Mouse (Mus musculus): ENCODE measurements around the gene Susd5. TPM values are rescaled to one million over a fixed set of nuclear protein-coding genes. Genes with fewer than 3 reads are reported as not detected.
"Not testable (repeated sequence)": the region's sequence is repeated elsewhere in the genome, so short reads cannot be mapped to it uniquely, and the experiment has no call there.

Susd5 gene
- polyA plus RNA-seq, 1 experiment from 2014 or later = 0.51 TPM

DNA sequence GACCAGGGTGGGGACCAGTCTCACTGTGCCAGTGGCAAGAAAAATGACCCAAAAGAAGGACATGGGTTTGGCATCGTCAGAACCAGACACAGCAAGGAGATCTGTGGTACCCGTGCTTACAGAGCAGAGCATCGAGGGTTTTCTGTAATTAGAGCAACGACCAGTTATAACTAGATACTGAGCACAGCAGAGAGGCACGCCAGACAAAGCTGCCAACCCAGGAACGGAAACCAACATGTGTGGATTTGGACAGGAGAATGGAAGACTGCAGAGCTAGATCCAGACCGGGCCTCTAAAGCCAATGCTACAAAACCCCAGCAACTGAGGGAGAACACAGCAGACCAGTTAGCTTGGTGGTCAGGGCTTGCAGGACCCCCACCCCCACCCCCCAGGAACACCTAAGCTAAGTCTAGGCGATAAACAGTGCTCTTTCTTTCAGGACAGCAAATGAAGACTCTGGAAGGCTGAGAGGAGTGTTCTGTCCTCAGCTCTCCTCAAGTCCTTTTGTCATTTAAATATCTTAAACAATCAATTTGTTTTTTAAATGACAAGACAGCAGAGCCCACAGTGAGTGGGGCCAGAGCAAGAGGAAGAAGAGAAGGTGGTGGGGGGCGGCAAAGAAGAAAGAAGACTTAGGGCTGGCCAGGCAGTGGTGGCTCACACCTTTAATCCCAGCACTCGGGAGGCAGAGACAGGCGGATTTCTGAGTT is 30.3 kb downstream of the Susd5 start:
- Histone ChIP-seq H3K4me2 (no peak overlapping the region), H3K27ac (no peak overlapping the region), H3K9me3 (no peaks in the 10 kb centered on the region), H3K36me3 (replicated peaks) (no peaks in the 10 kb centered on the region), H3K9ac (no peak overlapping the region), H3K4me3 (replicated peaks) (no peak overlapping the region), H3K4me1 (no peaks in the 10 kb centered on the region), H3K27me3 (no peaks in the 10 kb centered on the region)
- 82% methylated on average over 11 of the region's 11 CpGs for WGBS
- ATAC-seq (ENCODE audit: low FRiP score) = no peak

DNA sequence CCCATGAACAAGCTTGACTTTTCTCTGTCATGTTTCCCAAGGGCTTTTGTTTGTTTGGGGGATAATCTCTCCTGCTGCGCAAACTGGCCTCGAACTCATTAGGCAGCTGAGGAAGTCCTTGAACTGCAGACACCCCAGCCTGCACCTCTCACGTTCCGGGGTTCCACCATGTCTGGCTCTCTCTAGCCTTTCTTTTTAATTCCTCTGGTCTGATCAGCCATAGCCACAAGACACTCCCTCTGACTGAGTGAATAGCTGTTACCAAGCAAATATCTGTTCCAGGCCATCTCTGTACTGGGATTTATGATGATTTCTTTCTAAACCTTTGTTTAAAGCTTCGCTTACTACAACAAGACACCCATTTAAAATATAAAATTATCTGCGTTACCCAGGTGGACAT is 31.9 kb downstream of the Susd5 start:
- not testable (repeated sequence) for H3K27ac ChIP-seq; ATAC-seq (ENCODE audit: low FRiP score); H3K4me2 ChIP-seq; H3K36me3 ChIP-seq (replicated peaks); H3K4me1 ChIP-seq; H3K27me3 ChIP-seq; H3K9ac ChIP-seq; H3K4me3 ChIP-seq (replicated peaks); H3K9me3 ChIP-seq
- WGBS = 83% methylated on average over 6 of the region's 6 CpGs

DNA sequence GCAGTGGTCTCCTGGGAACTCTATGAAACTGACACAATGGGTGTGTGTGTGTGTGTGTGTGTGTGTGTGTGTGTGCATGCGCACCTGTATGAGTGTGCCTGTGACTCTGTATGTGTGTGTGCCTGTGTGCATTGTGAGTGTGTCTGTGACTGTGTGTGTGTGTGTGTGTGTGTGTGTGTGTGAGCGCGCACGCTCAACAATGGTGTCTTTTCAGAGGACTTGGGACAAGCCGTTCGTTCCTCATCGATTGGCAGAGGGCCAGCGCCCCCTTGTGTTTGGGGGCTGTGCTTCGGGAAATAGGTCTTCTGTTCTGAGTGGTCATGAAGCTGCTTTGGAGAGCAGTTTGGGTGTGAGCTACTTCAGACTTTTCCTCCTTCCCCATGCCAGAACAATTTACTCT is 35.2 kb downstream of the Susd5 start:
- H3K4me3 ChIP-seq (replicated peaks); H3K27me3 ChIP-seq; H3K4me1 ChIP-seq; H3K36me3 ChIP-seq (replicated peaks); H3K9ac ChIP-seq; H3K27ac ChIP-seq; H3K9me3 ChIP-seq; H3K4me2 ChIP-seq: not testable (repeated sequence)
- peak; percentile 60; the same call in 1 of the 2 replicates for ATAC-seq (ENCODE audit: low FRiP score)
- 18% methylated on average over 9 of the region's 9 CpGs for WGBS

DNA sequence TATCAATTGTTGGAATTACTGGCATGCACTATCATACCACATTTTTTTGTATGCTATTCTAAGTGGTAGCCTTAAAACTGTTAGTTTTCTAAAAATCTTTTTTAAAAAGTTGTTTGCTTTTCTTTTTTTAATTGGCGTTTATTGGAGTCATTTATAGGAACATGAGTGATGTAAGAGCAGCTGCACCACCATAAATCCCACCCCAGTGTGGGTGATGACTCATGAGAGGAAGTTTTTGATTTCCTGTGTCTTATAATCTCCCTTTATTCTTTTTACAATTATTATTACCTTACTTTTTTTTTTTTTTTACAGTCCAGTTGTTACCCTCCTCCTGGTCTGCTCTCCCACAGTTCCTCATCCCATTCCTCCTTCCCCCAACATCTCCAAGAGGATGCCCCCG is 37.9 kb downstream of the Susd5 start:
- Histone ChIP-seq H3K4me1 (no peaks in the 10 kb centered on the region), H3K4me3 (replicated peaks) (no peak overlapping the region), H3K4me2 (no peak overlapping the region), H3K9ac (no peak overlapping the region), H3K27me3 (no peaks in the 10 kb centered on the region), H3K9me3 (no peaks in the 10 kb centered on the region), H3K36me3 (replicated peaks) (no peaks in the 10 kb centered on the region), H3K27ac (no peak overlapping the region)
- WGBS = 94% methylated on average over 2 of the region's 2 CpGs
- no peak for ATAC-seq (ENCODE audit: low FRiP score)

GRCm38 (mm10) chr9:114098716-114099302 is 41.9 kb downstream of the Susd5 start:
- Histone ChIP-seq H3K27me3 (no peaks in the 10 kb centered on the region), H3K27ac (no peak overlapping the region), H3K36me3 (replicated peaks) (no peaks in the 10 kb centered on the region), H3K4me1 (no peaks in the 10 kb centered on the region), H3K4me2 (no peak overlapping the region), H3K4me3 (replicated peaks) (no peak overlapping the region), H3K9me3 (no peaks in the 10 kb centered on the region), H3K9ac (no peak overlapping the region)
- 84% methylated on average over 9 of the region's 9 CpGs for WGBS
- ATAC-seq (ENCODE audit: low FRiP score) = no peak

DNA sequence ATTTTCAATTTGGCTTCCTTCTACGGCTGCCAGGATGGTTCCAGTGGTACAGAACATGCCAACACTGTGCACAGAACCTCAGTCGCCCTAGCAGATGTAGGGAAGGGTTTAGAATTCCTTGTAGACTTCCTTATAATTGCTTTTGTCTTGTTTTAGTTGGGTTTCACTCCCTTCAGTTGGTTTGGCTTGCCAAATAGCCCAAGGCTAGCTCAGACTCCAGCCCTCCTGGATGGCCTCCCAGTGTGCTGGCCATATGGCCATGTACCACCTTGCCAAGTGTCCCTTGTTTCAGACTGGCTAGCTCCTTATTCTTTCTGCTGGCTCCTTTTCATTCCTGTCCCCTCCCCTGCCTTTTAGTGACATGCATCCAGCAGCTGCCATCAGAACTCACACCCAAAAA is 53.3 kb downstream of the Susd5 start:
- no peak overlapping the region for H3K4me3 ChIP-seq (replicated peaks)
- no peak overlapping the region for H3K4me2 ChIP-seq
- H3K4me1 ChIP-seq = no peaks in the 10 kb centered on the region
- no peak overlapping the region for H3K27ac ChIP-seq
- H3K9me3 ChIP-seq = no peaks in the 10 kb centered on the region
- H3K27me3 ChIP-seq = no peaks in the 10 kb centered on the region
- ATAC-seq (ENCODE audit: low FRiP score) = no peak
- WGBS = 72% methylated on average over 2 of the region's 2 CpGs
- no peak overlapping the region for H3K9ac ChIP-seq
- no peaks in the 10 kb centered on the region for H3K36me3 ChIP-seq (replicated peaks)

DNA sequence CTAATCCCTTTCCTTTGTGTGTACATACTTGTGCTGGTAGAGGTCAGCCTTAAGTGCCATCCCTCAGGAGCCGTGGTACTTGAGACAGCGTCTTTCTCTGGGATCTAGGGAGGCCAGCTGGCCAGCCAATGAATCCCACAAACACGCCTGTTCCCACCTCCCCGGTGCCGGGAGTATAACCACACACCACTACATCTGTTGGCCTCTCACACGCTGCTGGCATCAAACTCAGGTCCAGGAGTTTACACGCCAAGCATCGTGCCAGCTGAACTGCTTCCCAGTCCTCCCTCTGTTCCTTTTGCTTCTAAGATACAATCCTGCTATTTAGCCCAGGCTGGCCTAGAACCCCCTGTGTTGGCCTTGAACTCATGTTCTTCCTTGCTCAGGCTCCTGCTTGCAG is 54.2 kb downstream of the Susd5 start:
- Histone ChIP-seq H3K4me3 (replicated peaks) (no peak overlapping the region), H3K27ac (no peak overlapping the region), H3K36me3 (replicated peaks) (no peaks in the 10 kb centered on the region), H3K4me2 (no peak overlapping the region), H3K9me3 (no peaks in the 10 kb centered on the region), H3K9ac (no peak overlapping the region), H3K27me3 (no peaks in the 10 kb centered on the region), H3K4me1 (no peaks in the 10 kb centered on the region)
- no peak for ATAC-seq (ENCODE audit: low FRiP score)
- 91% methylated on average over 8 of the region's 8 CpGs for WGBS

DNA sequence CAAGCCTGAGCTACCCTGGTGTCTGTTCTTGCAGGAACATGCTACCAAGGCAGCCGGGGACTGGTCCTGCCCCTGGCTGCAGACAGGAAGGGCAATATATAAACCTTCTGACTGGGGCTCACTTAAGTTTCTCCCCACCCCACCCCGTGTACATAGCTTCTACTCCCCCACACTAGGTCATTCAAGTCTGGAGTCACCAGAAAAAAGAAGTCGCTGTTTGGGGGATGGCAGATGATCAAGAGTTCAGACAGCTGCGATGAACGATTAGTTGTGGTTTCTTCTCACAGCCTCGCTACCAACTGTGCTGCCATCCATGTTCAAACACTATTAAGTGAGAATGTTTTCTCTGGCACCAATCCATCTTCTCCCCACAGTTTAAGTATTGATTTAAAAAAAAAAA is 55.3 kb downstream of the Susd5 start:
- H3K36me3 ChIP-seq (replicated peaks) = no peaks in the 10 kb centered on the region
- ATAC-seq (ENCODE audit: low FRiP score) = no peak
- no peak overlapping the region for H3K4me3 ChIP-seq (replicated peaks)
- no peaks in the 10 kb centered on the region for H3K27me3 ChIP-seq
- H3K4me2 ChIP-seq = no peak overlapping the region
- H3K9ac ChIP-seq = no peak overlapping the region
- 79% methylated on average over 6 of the region's 6 CpGs for WGBS
- H3K27ac ChIP-seq = no peak overlapping the region
- H3K9me3 ChIP-seq = no peaks in the 10 kb centered on the region
- H3K4me1 ChIP-seq = no peaks in the 10 kb centered on the region

DNA sequence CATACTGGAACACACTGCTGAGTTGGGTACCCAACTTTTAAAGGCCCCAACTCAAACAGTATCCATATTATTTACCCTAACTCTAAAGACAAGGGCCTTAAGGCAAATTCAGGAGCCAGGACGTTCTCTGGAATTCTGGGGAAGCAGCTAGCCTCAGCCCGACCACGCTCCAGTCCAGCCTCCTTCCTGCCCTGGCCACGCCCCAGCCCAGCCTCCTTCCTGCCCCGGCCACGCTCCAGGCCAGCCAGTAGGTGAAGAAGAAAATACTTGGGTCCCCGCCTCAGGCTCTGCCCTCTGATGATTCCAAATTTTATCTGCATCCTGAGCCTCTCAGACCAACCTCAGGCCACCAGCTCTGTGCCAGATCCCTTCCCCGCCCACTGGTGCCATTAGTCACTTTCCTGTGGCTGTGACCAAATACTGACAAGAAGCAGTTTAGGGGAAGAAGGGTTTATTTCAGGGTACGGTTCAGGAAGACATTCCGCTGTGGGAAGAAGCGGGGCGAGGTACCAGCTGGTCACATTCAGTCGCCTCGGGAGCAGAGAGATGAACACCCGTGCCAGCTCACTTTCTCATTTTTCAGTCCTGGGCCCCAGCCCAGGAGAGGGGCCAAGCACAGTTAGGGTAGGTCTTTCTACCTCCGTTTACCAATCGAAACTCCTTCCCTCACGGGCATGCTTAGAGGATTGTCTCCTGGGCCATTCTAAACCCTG is 57.1 kb downstream of the Susd5 start:
- 86% methylated on average over 18 of the region's 18 CpGs for WGBS
- no peaks in the 10 kb centered on the region for H3K27me3 ChIP-seq

GRCm38 (mm10) chr9:114116672-114117071 is 59.7 kb downstream of the Susd5 start:
- H3K27ac ChIP-seq; H3K36me3 ChIP-seq (replicated peaks); ATAC-seq (ENCODE audit: low FRiP score): not testable (repeated sequence)

More for the DNA sequence above, 57.1 kb downstream of the Susd5 start:
- no peak overlapping the region for H3K9ac ChIP-seq
- no peaks in the 10 kb centered on the region for H3K36me3 ChIP-seq (replicated peaks)
- no peak for ATAC-seq (ENCODE audit: low FRiP score)
- H3K4me3 ChIP-seq (replicated peaks) = no peak overlapping the region
- no peaks in the 10 kb centered on the region for H3K9me3 ChIP-seq
- no peak overlapping the region for H3K27ac ChIP-seq
- H3K4me1 ChIP-seq = no peaks in the 10 kb centered on the region
- H3K4me2 ChIP-seq = no peak overlapping the region

DNA sequence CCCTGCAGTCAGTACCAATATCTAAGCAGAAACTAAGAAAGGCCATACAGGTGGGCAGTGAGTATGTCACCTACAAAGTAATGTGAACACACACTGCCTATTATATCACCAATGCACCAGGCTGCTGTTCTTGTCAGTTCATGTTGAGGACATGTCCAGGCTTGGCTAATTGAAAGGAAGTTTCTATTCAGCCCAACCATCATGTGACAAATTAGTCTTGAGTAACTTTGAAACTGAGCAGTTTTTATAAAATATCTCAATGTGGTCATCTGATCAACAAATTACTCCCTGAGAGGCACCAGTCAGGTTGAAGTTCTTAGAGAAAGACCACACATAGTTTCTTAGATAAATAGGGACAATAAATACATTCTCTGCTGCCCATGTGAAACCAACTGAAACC is 65.9 kb downstream of the Susd5 start:
- H3K27me3 ChIP-seq; H3K9ac ChIP-seq; H3K9me3 ChIP-seq; H3K36me3 ChIP-seq (replicated peaks); H3K4me1 ChIP-seq; H3K27ac ChIP-seq; ATAC-seq (ENCODE audit: low FRiP score); H3K4me2 ChIP-seq; H3K4me3 ChIP-seq (replicated peaks): not testable (repeated sequence)

More at GRCm38 (mm10) chr9:114116672-114117071, 59.7 kb downstream of the Susd5 start:
- H3K9me3 ChIP-seq; H3K4me3 ChIP-seq (replicated peaks); H3K9ac ChIP-seq; H3K4me1 ChIP-seq; H3K4me2 ChIP-seq; H3K27me3 ChIP-seq: not testable (repeated sequence)
- WGBS = 22% methylated on average over 5 of the region's 5 CpGs

- H3K9me3 ChIP-seq; H3K27ac ChIP-seq; H3K36me3 ChIP-seq (replicated peaks); H3K27me3 ChIP-seq; H3K4me3 ChIP-seq (replicated peaks); H3K4me2 ChIP-seq; ATAC-seq (ENCODE audit: low FRiP score); H3K9ac ChIP-seq; H3K4me1 ChIP-seq: not testable (repeated sequence)
- WGBS = 76% methylated on average over 1 of the region's 1 CpGs
Measured at GRCm38 (mm10) chr9:114129273-114129835, 72.4 kb downstream of the Susd5 start.
